Mouse (Mus musculus): ENCODE measurements at regions not wholly inside any gene's neighbourhood (a gene's known extent, or its start where the extent isn't known, plus 50 kb on each side); places are given as distances from the start of the nearest gene placed in this dataset.

DNA sequence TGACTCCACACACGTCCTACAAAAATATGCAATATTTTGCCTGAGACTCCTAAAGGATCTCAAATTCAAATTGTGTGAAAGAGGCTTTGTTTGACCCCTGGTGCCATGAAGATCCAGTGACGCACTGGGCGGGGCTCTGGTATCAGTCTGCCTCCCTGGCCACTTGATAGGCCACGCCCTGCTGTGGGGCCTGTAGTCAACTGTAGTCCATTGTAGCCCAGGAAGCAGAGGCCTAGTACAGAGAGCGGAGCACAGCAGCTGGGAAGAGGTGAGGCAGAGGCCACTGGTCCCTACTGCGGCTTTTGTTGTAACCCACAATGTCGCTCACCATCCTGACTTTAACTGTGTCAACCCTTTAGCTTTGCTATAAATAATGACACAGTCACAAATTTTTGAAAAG is 88.5 kb upstream of the Klf3 start:
- TF ChIP-seq POLR2A (IDR thresholded peaks at IDR 0.05; ENCODE audit: extremely low read depth, insufficient read depth, low read length) (no peak), CTCF (IDR thresholded peaks at IDR 0.05; ENCODE audit: extremely low read depth, insufficient read depth, low read length) (no peak)
